Mouse (Mus musculus): ENCODE measurements around the gene Ggta1.

Gene Ggta1

GRCm38 (mm10) chr2:35402391-35402790 is 60.6 kb downstream of the Ggta1 start:
- peak in 1 of 2 experiments; percentile 45 for DNase-seq (ENCODE audit: low spot score in 2 of 2)

DNA sequence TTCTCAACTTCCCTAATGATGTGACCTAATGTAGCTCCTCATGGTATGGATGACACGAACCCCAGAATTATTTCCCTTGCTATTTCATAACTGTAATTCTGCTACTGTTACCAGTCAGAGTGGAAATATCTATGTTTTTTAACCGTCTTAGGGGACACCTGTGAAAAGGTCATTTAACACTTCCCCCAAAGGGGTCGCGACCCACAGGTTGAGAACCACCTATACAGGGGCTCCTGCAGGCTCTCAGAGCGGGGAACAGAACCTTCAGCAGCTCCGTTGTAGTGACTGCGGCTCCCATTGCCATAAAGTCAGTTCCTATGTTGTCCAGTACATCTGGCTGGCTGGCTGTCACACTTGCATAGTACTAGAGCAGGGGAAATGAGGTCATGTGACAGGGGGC is 62.3 kb downstream of the Ggta1 start:
- peak in 1 of 2 experiments; percentile 49 for DNase-seq (ENCODE audit: low spot score in 2 of 2)

GRCm38 (mm10) chr2:35398184-35398828 is 64.7 kb downstream of the Ggta1 start:
- peak in 1 of 2 experiments; percentile 54 for DNase-seq (ENCODE audit: low spot score in 2 of 2)

GRCm38 (mm10) chr2:35397590-35398173 is 65.3 kb downstream of the Ggta1 start:
- DNase-seq (ENCODE audit: low spot score in 2 of 2) = peak; percentile 62 to 81

GRCm38 (mm10) chr2:35397096-35397495 is 65.9 kb downstream of the Ggta1 start, which contains the start of gene 4930402F06Rik:
4930402F06Rik (minus strand) TSS chr2:35397175.
- peak in 1 of 2 experiments; percentile 51 for DNase-seq (ENCODE audit: low spot score in 2 of 2)

GRCm38 (mm10) chr2:35385441-35385871 is 77.6 kb downstream of the Ggta1 start:
- DNase-seq (ENCODE audit: low spot score in 2 of 2) = no peak

DNA sequence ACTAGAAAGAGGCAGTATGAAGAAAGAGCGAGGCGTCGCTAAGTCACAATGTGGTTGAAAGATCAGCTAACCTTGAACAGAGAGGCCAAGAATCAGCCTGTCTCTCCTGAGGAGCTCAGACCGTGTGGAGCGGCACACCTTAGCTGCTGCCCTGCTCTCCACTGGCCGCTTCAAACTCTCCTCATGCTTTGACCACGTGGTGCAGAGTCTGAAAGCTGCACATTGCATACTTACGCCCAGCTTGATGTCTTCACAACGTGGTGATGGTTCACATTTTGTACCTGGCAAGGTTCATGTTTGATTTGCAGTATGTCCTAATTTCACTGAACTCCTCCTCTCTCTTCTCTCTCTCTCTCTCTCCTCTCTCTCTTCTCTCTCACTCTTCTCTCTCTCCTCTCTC is 83.7 kb downstream of the Ggta1 start:
- DNase-seq (ENCODE audit: low spot score in 2 of 2) = peak in 1 of 2 experiments; percentile 37

- DNase-seq (ENCODE audit: low spot score in 2 of 2) = peak in 1 of 2 experiments; percentile 46
Measured at GRCm38 (mm10) chr2:35377600-35377999, 85.4 kb downstream of the Ggta1 start.

GRCm38 (mm10) chr2:35373003-35373402 is 90.0 kb downstream of the Ggta1 start:
- peak; percentile 51 to 80 for DNase-seq (ENCODE audit: low spot score in 2 of 2)

GRCm38 (mm10) chr2:35370686-35371085 is 92.3 kb downstream of the Ggta1 start:
- DNase-seq (ENCODE audit: low spot score in 2 of 2) = no peak

DNA sequence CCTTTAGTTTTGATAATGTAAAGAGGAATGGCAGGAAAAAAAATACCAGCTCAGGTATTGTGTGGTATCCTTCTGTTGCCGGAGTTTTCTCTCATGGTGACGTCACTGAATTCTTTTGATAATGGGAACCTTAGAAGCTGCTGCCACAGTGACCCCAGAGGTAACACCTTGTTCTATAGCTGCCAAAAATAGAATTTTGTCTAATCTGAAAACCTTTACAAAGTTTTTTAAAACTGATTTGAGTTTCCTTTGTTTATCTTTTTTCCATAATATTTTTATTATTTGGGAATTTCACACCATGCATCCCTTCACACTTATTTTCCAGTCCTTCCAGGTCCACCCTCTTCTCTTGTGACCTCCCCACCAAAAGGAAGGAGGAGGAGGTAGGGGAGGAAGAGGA is 95.4 kb downstream of the Ggta1 start, which contains the start of gene 4930568D16Rik:
4930568D16Rik (minus strand) TSS at position 101 of the 400 bp plus-strand sequence.
- DNase-seq (ENCODE audit: low spot score in 2 of 2) = no peak
